Mouse (Mus musculus): Measurements from ENCODE around the gene Dnal4.

GRCm38 (mm10) chr15:79749162-79749561 lies 28.5 kb downstream of the Dnal4 start:
- TF ChIP-seq TAL1 (IDR thresholded peaks at IDR 0.05; ENCODE audit: low read length) (no peak), GATA1 (IDR thresholded peaks at IDR 0.05; ENCODE audit: low read length) (no peak)
